Mouse (Mus musculus): ENCODE data around the gene Cxcl12.

Cxcl12 gene

GRCm38 (mm10) chr6:117175113-117175793, 6.9 kb downstream of the Cxcl12 start:
- DNase-seq (ENCODE audit: low read depth, low spot score) = no peak

- no peak for DNase-seq (ENCODE audit: low read depth, low spot score)
These were observed 8.1 kb downstream of the Cxcl12 start for GRCm38 (mm10) chr6:117176406-117176805.

- DNase-seq (ENCODE audit: low read depth, low spot score) = no peak
These were observed 12.0 kb downstream of the Cxcl12 start for GRCm38 (mm10) chr6:117180303-117180702.

- no peak for DNase-seq (ENCODE audit: low read depth, low spot score)
These were observed 17.0 kb downstream of the Cxcl12 start for GRCm38 (mm10) chr6:117185381-117185780.

- DNase-seq (ENCODE audit: low read depth, low spot score) = no peak
These were observed 22.1 kb downstream of the Cxcl12 start for GRCm38 (mm10) chr6:117190453-117190852.

GRCm38 (mm10) chr6:117191741-117192140, 23.4 kb downstream of the Cxcl12 start:
- no peak for DNase-seq (ENCODE audit: low read depth, low spot score)

- no peak for DNase-seq (ENCODE audit: low read depth, low spot score)
These were observed 24.3 kb downstream of the Cxcl12 start for GRCm38 (mm10) chr6:117192678-117193077.

GRCm38 (mm10) chr6:117195270-117195669, 26.9 kb downstream of the Cxcl12 start:
- DNase-seq (ENCODE audit: low read depth, low spot score) = no peak

GRCm38 (mm10) chr6:117198871-117199270, 30.5 kb downstream of the Cxcl12 start:
- no peak for DNase-seq (ENCODE audit: low read depth, low spot score)

- DNase-seq (ENCODE audit: low read depth, low spot score) = no peak
These were observed 31.4 kb downstream of the Cxcl12 start for GRCm38 (mm10) chr6:117199718-117200117.

- no peak for DNase-seq (ENCODE audit: low read depth, low spot score)
These were observed 32.6 kb downstream of the Cxcl12 start for GRCm38 (mm10) chr6:117200916-117201315.

- DNase-seq (ENCODE audit: low read depth, low spot score) = no peak
These were observed 33.1 kb downstream of the Cxcl12 start for GRCm38 (mm10) chr6:117201396-117201795.

GRCm38 (mm10) chr6:117201859-117202258, 33.5 kb downstream of the Cxcl12 start:
- no peak for DNase-seq (ENCODE audit: low read depth, low spot score)

- no peak for DNase-seq (ENCODE audit: low read depth, low spot score)
These were observed 34.6 kb downstream of the Cxcl12 start for GRCm38 (mm10) chr6:117202856-117203400.

- no peak for DNase-seq (ENCODE audit: low read depth, low spot score)
These were observed 35.8 kb downstream of the Cxcl12 start for GRCm38 (mm10) chr6:117204112-117204511.

GRCm38 (mm10) chr6:117206834-117207233, 38.5 kb downstream of the Cxcl12 start:
- DNase-seq (ENCODE audit: low read depth, low spot score) = peak; percentile 51

GRCm38 (mm10) chr6:117207289-117207688, 39.0 kb downstream of the Cxcl12 start:
- DNase-seq (ENCODE audit: low read depth, low spot score) = no peak

GRCm38 (mm10) chr6:117210086-117210485, 41.8 kb downstream of the Cxcl12 start:
- no peak for DNase-seq (ENCODE audit: low read depth, low spot score)

- peak; percentile 28 for DNase-seq (ENCODE audit: low read depth, low spot score)
These were observed 42.2 kb downstream of the Cxcl12 start for GRCm38 (mm10) chr6:117210536-117210935.

GRCm38 (mm10) chr6:117214506-117214905, 46.2 kb downstream of the Cxcl12 start:
- peak; percentile 85 for DNase-seq (ENCODE audit: low read depth, low spot score)

GRCm38 (mm10) chr6:117218442-117219299, 50.3 kb downstream of the Cxcl12 start:
- DNase-seq (ENCODE audit: low read depth, low spot score) = peak; percentile 90

GRCm38 (mm10) chr6:117219300-117219680, 51.0 kb downstream of the Cxcl12 start:
- no peak for DNase-seq (ENCODE audit: low read depth, low spot score)

Measured in brain, adult 2 months (tissue).